Mouse (Mus musculus): ENCODE measurements around the gene Shisa8. TPM values are rescaled to one million over a fixed set of nuclear protein-coding genes. Genes with fewer than 3 reads are reported as not detected.

The Shisa8 gene
- polyA plus RNA-seq, 1 experiment from 2014 or later, result 0.57 TPM

DNA sequence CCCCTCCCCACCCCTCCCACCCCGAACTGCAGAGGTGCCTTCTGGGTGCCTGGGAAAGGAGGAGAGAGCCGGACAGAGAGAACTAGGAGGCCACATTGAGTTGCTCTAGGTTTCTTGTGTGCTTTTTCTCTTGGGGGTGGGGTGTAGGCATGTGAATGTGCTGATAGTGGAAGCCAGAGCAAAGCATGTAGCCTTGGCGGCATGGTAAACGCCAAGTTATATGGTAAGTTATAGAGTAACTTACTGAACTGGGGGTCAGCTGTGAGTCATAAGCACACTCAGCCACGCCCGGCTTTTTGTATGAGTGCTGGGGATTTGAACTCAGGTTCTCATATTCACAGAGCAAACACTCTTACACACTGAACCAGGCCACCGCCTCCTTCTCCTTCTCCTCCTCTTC is 48.1 kb downstream of the Shisa8 start:
- Histone ChIP-seq H3K27me3 (ENCODE audit: control insufficient read depth, insufficient read depth, low read length) (no peaks in the 10 kb centered on the region), H3K4me2 (no peak overlapping the region), H3K27ac (ENCODE audit: low read depth, low read length) (no peak overlapping the region), H3K4me3 (ENCODE audit: low read depth, low read length) (no peak overlapping the region), H3K9me3 (ENCODE audit: control insufficient read depth, low read length) (no peaks in the 10 kb centered on the region), H3K9ac (ENCODE audit: low read length) (no peak overlapping the region), H3K4me1 (ENCODE audit: control insufficient read depth, insufficient read depth, low read length) (peaks cover 31% of the 10 kb centered on the region), H3K36me3 (ENCODE audit: control insufficient read depth, insufficient read depth, low read length) (0 out of 2 replicates have a peak, but pooled peaks cover 2% of the 10 kb centered on the region)
- 84% methylated on average over 6 of the region's 7 CpGs for WGBS
- no peak for ATAC-seq (ENCODE audit: low FRiP score)
- DNase-seq (ENCODE audit: low spot score, missing footprints), result no peak

DNA sequence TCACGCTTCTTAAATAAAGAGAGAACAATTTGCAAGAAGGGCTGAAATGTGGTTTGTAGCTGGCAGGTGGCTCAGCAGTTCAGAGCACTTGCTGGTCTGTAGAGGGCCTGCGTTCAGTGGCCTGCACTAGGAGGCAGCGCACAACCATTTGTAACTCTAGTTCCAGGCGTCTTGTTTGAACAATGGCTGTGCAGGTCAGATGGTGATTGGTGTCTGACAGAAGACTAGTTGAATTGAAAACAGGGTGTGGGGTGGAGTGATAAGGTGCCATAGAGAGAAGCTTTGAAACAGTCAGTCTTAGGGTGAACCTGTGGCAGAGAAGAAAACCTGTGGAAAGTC is 48.6 kb downstream of the Shisa8 start:
- Histone ChIP-seq H3K4me2 (no peak overlapping the region), H3K27ac (ENCODE audit: low read depth, low read length) (0 out of 2 replicates have a peak overlapping the region, but pooled peaks have one; percentile 15), H3K4me1 (ENCODE audit: control insufficient read depth, insufficient read depth, low read length) (peaks cover 31% of the 10 kb centered on the region), H3K9me3 (ENCODE audit: control insufficient read depth, low read length) (no peaks in the 10 kb centered on the region), H3K36me3 (ENCODE audit: control insufficient read depth, insufficient read depth, low read length) (0 out of 2 replicates have a peak, but pooled peaks cover 2% of the 10 kb centered on the region), H3K9ac (ENCODE audit: low read length) (no peak overlapping the region), H3K4me3 (ENCODE audit: low read depth, low read length) (no peak overlapping the region), H3K27me3 (ENCODE audit: control insufficient read depth, insufficient read depth, low read length) (no peaks in the 10 kb centered on the region)
- WGBS, result 58% methylated on average over 4 of the region's 4 CpGs
- ATAC-seq (ENCODE audit: low FRiP score) (no peak), DNase-seq (ENCODE audit: low spot score, missing footprints) (no peak)

DNA sequence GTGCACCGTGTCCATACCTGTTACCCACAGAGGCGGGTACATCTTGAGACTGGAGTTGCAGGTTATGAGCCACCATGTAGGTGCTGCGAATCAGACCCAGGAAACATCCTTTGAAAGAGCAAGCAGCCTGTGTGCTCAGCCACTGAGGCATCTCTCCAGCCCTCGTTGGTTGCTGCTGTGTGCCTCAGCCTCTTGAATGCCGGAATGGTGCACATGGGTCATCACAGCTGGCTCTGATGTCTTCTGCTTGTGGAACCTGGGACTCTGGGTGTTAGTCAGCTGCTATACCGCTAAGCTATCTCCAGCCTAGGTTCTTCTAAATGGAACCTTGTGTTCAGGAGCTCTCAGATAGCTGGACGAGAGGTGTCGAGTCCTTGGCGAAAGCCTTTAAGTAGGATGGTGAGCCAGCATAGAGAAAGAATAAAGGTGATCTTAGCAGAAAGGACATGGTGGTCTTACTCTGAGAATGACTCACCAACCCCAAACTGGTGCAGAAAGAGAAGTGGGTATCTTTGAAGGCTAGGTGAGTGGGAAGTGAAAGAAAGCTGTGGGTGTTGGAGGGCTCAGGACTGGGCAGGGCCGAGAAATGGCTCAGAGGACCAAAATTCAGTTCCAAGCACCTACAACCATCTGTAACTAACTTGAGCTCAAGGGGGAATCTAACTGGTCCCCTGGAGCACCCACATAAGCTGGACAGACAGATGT is 49.1 kb downstream of the Shisa8 start:
- 0 out of 2 replicates have a peak, but pooled peaks cover 2% of the 10 kb centered on the region for H3K36me3 ChIP-seq (ENCODE audit: control insufficient read depth, insufficient read depth, low read length)
- 0 out of 2 replicates have a peak overlapping the region, but pooled peaks have one; percentile 15 for H3K27ac ChIP-seq (ENCODE audit: low read depth, low read length)
- ATAC-seq (ENCODE audit: low FRiP score) (no peak), DNase-seq (ENCODE audit: low spot score, missing footprints) (no peak)
- no peak overlapping the region for H3K4me3 ChIP-seq (ENCODE audit: low read depth, low read length)
- WGBS, result 85% methylated on average over 10 of the region's 10 CpGs
- H3K9me3 ChIP-seq (ENCODE audit: control insufficient read depth, low read length), result no peaks in the 10 kb centered on the region
- H3K9ac ChIP-seq (ENCODE audit: low read length), result no peak overlapping the region
- no peak overlapping the region for H3K4me2 ChIP-seq
- H3K27me3 ChIP-seq (ENCODE audit: control insufficient read depth, insufficient read depth, low read length), result no peaks in the 10 kb centered on the region
- H3K4me1 ChIP-seq (ENCODE audit: control insufficient read depth, insufficient read depth, low read length), result peaks cover 30% of the 10 kb centered on the region

DNA sequence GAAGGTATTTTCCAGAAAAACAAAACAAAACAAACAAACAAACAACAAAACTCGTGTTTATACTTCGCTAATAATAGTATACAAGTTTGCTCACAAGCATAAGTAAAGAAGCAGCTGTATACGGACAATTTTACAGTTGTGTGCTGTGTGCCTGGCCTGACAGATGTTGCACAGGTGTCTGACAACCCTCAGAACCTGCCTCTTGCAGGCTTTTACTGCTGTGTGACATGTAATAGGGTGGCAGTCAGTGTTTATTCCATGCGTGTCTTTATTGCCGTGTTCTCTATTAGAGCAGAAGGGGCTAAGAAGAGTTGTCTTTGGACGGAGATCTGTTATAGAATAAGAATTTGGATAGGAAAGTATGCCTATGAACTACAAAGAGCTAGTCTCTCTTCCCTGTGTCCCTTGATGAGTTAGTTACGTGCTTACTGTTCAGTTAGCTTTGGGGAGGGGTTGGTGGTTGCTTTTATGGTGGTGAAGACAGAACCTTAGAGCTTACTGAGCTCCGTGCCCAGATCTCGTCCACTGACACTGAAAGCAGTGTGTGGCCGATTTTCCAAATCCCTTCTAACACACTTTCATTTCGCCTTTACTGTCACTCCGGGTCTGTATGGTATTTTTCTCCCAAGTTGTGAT is 50.5 kb downstream of the Shisa8 start:
- Histone ChIP-seq H3K9ac (ENCODE audit: low read length) (no peak overlapping the region), H3K4me3 (ENCODE audit: low read depth, low read length) (no peak overlapping the region), H3K4me2 (no peak overlapping the region), H3K9me3 (ENCODE audit: control insufficient read depth, low read length) (no peaks in the 10 kb centered on the region), H3K36me3 (ENCODE audit: control insufficient read depth, insufficient read depth, low read length) (no peaks in the 10 kb centered on the region), H3K4me1 (ENCODE audit: control insufficient read depth, insufficient read depth, low read length) (peaks cover 28% of the 10 kb centered on the region), H3K27me3 (ENCODE audit: control insufficient read depth, insufficient read depth, low read length) (no peaks in the 10 kb centered on the region), H3K27ac (ENCODE audit: low read depth, low read length) (no peak overlapping the region)
- DNase-seq (ENCODE audit: low spot score, missing footprints) (no peak), ATAC-seq (ENCODE audit: low FRiP score) (no peak)
- WGBS, result 90% methylated on average over 12 of the region's 12 CpGs

DNA sequence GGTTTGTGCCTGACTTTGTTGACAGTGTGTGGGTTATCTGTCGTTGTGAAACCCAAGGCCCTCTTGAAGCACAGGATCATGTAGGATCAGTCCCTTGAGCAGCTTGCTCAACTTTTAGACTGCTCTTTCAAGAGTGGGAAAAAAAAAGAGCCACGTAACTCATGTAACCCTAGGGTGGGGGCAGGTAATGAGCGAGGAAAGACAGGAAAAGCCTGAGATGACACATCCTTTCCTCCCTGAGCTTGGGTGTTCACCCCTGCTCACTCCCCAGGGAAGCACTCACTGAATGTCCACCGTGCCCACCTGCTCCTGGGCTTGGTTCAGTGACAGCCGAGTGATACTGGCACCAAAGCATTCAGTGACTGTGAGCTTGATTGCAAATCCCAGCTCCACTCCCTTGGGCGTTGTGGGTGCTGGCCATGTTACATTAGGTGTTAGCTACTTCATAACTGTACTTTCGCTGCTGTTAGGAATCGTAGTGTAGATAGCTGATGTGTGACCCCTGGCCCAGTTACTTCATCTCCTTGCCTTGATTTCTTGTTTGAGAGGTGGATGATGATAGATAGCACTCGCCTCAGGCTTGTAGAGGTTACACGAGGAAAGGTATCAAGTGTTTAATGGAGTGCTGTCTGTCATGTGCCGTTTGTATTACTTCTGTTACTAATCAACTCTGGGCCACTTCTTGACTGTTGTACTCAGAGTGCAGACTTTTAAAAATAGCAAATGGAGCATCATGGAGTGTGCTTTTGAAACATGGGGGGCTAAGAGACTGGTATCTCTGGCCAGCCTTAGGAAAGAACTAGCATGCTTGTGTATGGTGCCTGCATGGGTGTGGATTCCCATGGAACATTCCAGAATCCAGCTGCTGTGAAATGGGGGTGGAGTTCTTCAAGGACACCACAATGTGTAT is 51.6 kb downstream of the Shisa8 start:
- DNase-seq (ENCODE audit: low spot score, missing footprints) (no peak), ATAC-seq (ENCODE audit: low FRiP score) (no peak)
- H3K9ac ChIP-seq (ENCODE audit: low read length), result no peak overlapping the region
- peaks cover 17% of the 10 kb centered on the region for H3K4me1 ChIP-seq (ENCODE audit: control insufficient read depth, insufficient read depth, low read length)
- peaks cover 2% of the 10 kb centered on the region; the same call in 1 of the 2 replicates for H3K36me3 ChIP-seq (ENCODE audit: control insufficient read depth, insufficient read depth, low read length)
- H3K4me2 ChIP-seq, result no peak overlapping the region
- H3K27me3 ChIP-seq (ENCODE audit: control insufficient read depth, insufficient read depth, low read length), result no peaks in the 10 kb centered on the region
- 91% methylated on average over 11 of the region's 11 CpGs for WGBS
- H3K27ac ChIP-seq (ENCODE audit: low read depth, low read length), result no peak overlapping the region
- H3K9me3 ChIP-seq (ENCODE audit: control insufficient read depth, low read length), result no peaks in the 10 kb centered on the region
- H3K4me3 ChIP-seq (ENCODE audit: low read depth, low read length), result no peak overlapping the region

DNA sequence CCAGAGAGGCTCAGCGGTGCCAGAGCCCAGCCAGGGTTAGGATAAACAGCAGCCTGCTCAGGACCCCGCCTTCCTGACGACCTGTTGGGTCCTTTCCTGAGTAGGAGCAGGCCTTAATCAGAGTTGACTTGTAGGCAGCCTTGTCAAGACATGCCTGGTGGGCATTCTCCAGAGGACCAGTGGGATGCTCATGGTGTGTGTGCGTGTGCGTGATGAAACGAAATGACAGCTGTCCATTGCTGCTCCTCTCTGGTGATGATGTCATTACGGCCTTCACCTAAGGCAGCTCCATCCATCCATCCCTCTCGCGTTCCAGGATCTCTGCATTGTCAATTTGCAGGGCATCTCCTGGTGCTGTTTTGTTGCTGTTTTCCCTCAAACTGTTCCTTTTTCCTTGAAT is 53.1 kb downstream of the Shisa8 start:
- no peak overlapping the region for H3K9ac ChIP-seq (ENCODE audit: low read length)
- DNase-seq (ENCODE audit: low spot score, missing footprints) (no peak), ATAC-seq (ENCODE audit: low FRiP score) (no peak)
- peaks cover 2% of the 10 kb centered on the region; the same call in 1 of the 2 replicates for H3K36me3 ChIP-seq (ENCODE audit: control insufficient read depth, insufficient read depth, low read length)
- no peaks in the 10 kb centered on the region for H3K9me3 ChIP-seq (ENCODE audit: control insufficient read depth, low read length)
- WGBS, result 81% methylated on average over 9 of the region's 9 CpGs
- no peak overlapping the region for H3K4me2 ChIP-seq
- H3K4me1 ChIP-seq (ENCODE audit: control insufficient read depth, insufficient read depth, low read length), result peaks cover 9% of the 10 kb centered on the region
- H3K27me3 ChIP-seq (ENCODE audit: control insufficient read depth, insufficient read depth, low read length), result no peaks in the 10 kb centered on the region
- H3K4me3 ChIP-seq (ENCODE audit: low read depth, low read length), result no peak overlapping the region
- no peak overlapping the region for H3K27ac ChIP-seq (ENCODE audit: low read depth, low read length)

DNA sequence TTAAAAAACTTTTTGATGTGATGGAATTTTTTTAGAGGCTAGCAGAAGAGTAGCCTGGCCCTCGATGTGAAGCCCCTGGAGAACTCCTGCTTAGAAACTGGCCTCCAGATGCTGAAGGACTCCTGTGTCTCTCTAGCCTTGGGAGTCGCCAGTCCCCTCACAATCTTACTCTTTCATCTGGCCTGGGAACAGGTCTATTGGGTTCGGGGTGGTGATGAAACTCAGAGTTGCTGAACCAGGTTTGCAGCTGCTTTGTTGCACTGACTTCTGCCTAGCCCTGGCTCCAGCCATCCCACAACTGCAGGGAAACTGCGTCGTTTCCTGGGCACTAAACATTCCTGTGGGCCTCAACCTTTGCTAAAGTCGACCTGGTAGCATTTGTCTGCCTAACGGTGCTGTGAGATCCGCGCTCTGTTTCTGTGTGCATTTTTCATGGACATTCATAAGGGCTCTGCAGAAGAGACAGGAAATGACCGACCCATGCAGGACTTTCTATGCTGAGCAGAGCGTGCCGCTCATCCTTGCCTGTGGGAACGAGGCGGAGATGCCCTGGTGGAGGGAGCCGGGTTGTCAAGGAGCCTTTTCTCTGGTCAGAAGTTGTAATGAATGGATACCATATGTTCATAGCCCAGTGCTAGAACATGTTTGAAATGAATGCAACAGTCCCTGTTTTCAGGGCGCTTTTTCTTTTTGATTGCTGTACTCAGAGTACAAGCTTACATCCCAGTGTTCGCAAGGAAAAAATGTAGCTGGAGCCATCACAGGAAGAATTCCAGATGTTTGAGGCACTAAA is 54.2 kb downstream of the Shisa8 start:
- DNase-seq (ENCODE audit: low spot score, missing footprints) (no peak), ATAC-seq (ENCODE audit: low FRiP score) (no peak)
- no peak overlapping the region for H3K4me2 ChIP-seq
- H3K36me3 ChIP-seq (ENCODE audit: control insufficient read depth, insufficient read depth, low read length), result peaks cover 2% of the 10 kb centered on the region; the same call in 1 of the 2 replicates
- no peaks in the 10 kb centered on the region for H3K9me3 ChIP-seq (ENCODE audit: control insufficient read depth, low read length)
- no peak overlapping the region for H3K27ac ChIP-seq (ENCODE audit: low read depth, low read length)
- no peaks in the 10 kb centered on the region for H3K27me3 ChIP-seq (ENCODE audit: control insufficient read depth, insufficient read depth, low read length)
- H3K9ac ChIP-seq (ENCODE audit: low read length), result no peak overlapping the region
- peaks cover 5% of the 10 kb centered on the region; the same call in 1 of the 2 replicates for H3K4me1 ChIP-seq (ENCODE audit: control insufficient read depth, insufficient read depth, low read length)
- WGBS, result 80% methylated on average over 17 of the region's 17 CpGs
- H3K4me3 ChIP-seq (ENCODE audit: low read depth, low read length), result no peak overlapping the region

DNA sequence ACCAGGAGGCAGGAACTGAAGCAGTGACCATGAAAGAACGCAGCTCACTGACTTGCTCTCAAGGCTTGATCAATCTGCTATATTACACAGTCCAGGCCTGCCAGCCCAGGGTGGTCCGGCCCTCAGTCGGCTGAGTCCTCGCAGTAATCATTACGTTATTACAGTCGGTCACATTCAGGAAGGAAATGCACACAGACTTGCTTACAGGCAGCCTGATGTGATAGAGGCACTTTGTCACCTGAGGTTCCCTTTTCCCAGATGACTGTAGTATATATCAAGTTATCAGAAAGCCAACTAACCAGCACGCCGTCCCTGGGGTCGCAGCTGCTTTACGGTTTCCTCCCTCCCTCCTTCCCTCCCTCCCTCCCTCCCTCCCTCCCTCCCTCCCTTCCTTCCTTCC is 55.7 kb downstream of the Shisa8 start:
- H3K4me2 ChIP-seq, result no peak overlapping the region
- H3K27me3 ChIP-seq (ENCODE audit: control insufficient read depth, insufficient read depth, low read length), result no peaks in the 10 kb centered on the region
- no peak overlapping the region for H3K9ac ChIP-seq (ENCODE audit: low read length)
- no peak for DNase-seq (ENCODE audit: low spot score, missing footprints)
- H3K4me3 ChIP-seq (ENCODE audit: low read depth, low read length), result no peak overlapping the region
- ATAC-seq (ENCODE audit: low FRiP score), result no peak
- H3K9me3 ChIP-seq (ENCODE audit: control insufficient read depth, low read length), result no peaks in the 10 kb centered on the region
- no peak overlapping the region for H3K27ac ChIP-seq (ENCODE audit: low read depth, low read length)
- 93% methylated on average over 10 of the region's 10 CpGs for WGBS
- H3K4me1 ChIP-seq (ENCODE audit: control insufficient read depth, insufficient read depth, low read length), result peaks cover 5% of the 10 kb centered on the region; the same call in 1 of the 2 replicates
- peaks cover 2% of the 10 kb centered on the region; the same call in 1 of the 2 replicates for H3K36me3 ChIP-seq (ENCODE audit: control insufficient read depth, insufficient read depth, low read length)
